Comparison of ENCODE assay signal across 16 mouse cellular contexts in the genomic region with DNA sequence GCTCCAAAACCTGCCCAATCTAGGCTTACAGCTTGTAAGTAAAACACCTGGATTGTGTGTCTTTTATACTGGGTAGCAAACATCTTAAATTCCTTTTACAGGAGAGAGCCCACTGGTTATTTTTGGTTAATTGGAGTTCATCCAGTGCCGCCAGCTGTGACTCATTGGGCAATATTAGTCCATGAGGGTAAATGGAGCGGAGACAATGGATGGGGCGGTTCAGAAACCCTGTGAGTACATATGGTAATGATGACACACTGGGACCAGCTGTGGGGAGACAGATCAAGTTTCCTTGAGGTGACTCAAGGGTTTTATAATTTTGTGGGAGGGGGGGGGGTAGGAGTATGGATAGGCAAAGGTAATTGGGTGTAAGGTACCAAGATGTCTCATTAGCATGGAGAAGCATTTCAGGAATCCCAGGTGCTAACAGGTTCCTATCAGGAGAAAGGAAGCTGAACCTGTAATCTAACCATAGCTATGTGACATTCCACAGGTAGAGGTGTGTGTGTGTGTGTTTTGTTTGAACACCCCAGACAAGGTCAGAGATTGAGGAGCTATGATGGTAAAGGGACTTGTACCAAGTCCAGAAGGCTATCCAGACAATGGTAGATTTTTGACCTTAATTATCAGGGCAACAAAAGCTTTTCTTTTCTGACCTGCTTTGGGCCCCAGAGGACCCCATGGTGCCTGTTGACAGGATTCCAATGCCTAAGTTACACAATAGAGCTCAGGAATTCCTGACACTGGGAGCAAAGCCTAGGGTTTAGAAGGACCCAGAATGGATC. TPM values are rescaled to one million over a fixed set of nuclear protein-coding genes. Genes with fewer than 3 reads are reported as not detected.
DNase-seq lines count a peak whose midpoint lies in the region; ATAC-seq lines count a peak whose summit lies in the region.
"Had no signal": no experiment of that assay in that cellular context is flagged by ENCODE, and none has a peak within 500 bp of the region (broad histone marks: within the 10 kb centered on the region; RNA-seq: fewer than 3 reads in every experiment).

No protein-coding gene starts in this region.

- WGBS in embryonic facial prominence, embryonic 11.5 days: 38% methylated on average over 3 of the region's 3 CpGs
- 46% methylated on average over 3 of the region's 3 CpGs for WGBS in embryonic facial prominence, embryonic 10.5 days
- WGBS in neural tube, embryonic 12.5 days: 14% methylated on average over 3 of the region's 3 CpGs
- WGBS in hindbrain, embryonic 13.5 days: 31% methylated on average over 3 of the region's 3 CpGs
- WGBS in liver, embryonic 12.5 days (ENCODE audit: insufficient replicate concordance): 67% methylated on average over 3 of the region's 3 CpGs

- peak; percentile 19 for DNase-seq in embryonic facial prominence, embryonic 11.5 days (ENCODE audit: low spot score)
- no peak for DNase-seq in embryonic facial prominence, embryonic 10.5 days (ENCODE audit: low spot score)
- no peak for DNase-seq in neural tube, embryonic 10.5 days (ENCODE audit: extremely low spot score, low spot score)
- DNase-seq in layer of hippocampus, postnatal 25 days (ENCODE audit: extremely low spot score in 1 of 2, low spot score in 1 of 2): no peak
- DNase-seq: cerebellum, adult 11-12 months; gastrocnemius, postnatal 10 days; layer of hippocampus, adult 9-11 months had no signal

- no peak; the same call in 1 of the 2 replicates for ATAC-seq in embryonic facial prominence, embryonic 11.5 days (replicated peaks; ENCODE audit: insufficient number of reproducible peaks, low FRiP score, low TSS enrichment, low read depth)
- ATAC-seq in neural tube, embryonic 12.5 days (ENCODE audit: low FRiP score, low read depth): peak; percentile 51; the same call in 1 of the 2 replicates
- peak; percentile 66 for ATAC-seq in hindbrain, embryonic 13.5 days (ENCODE audit: low FRiP score)
- no peak for ATAC-seq in inflammation-experienced regulatory T-cells, adult 6 months
- ATAC-seq in liver, embryonic 12.5 days: no peak
- ATAC-seq: forebrain, embryonic 13.5 days had no signal

- peaks cover 1% of the 10 kb centered on the region; the same call in 1 of the 2 replicates for H3K27me3 ChIP-seq in embryonic facial prominence, embryonic 11.5 days (ENCODE audit: control insufficient read depth, insufficient read depth, low read length)
- peaks cover 17% of the 10 kb centered on the region for H3K27me3 ChIP-seq in embryonic facial prominence, embryonic 10.5 days (replicated peaks; ENCODE audit: low read depth, poor library complexity, severe bottlenecking)
- H3K27me3 ChIP-seq in neural tube, embryonic 12.5 days (replicated peaks): no peaks in the 10 kb centered on the region; the same call in 1 of the 2 replicates
- H3K27me3 ChIP-seq in hindbrain, embryonic 13.5 days: peaks cover 8% of the 10 kb centered on the region
- H3K27me3 ChIP-seq in liver, embryonic 12.5 days (replicated peaks): peaks cover 24% of the 10 kb centered on the region
- H3K27me3 ChIP-seq: forebrain, embryonic 13.5 days had no signal

- no peaks in the 10 kb centered on the region for H3K9me3 ChIP-seq in embryonic facial prominence, embryonic 11.5 days (replicated peaks; ENCODE audit: control insufficient read depth, low read length)
- no peaks in the 10 kb centered on the region for H3K9me3 ChIP-seq in embryonic facial prominence, embryonic 10.5 days
- no peaks in the 10 kb centered on the region for H3K9me3 ChIP-seq in neural tube, embryonic 12.5 days
- no peaks in the 10 kb centered on the region for H3K9me3 ChIP-seq in hindbrain, embryonic 13.5 days
- H3K9me3 ChIP-seq in liver, embryonic 12.5 days (replicated peaks): no peaks in the 10 kb centered on the region
- H3K9me3 ChIP-seq: forebrain, embryonic 13.5 days; hindbrain, embryonic 15.5 days; kidney, embryonic 15.5 days; megakaryocyte, embryonic 14.5 days had no signal

- H3K4me1 ChIP-seq in embryonic facial prominence, embryonic 11.5 days (ENCODE audit: control insufficient read depth, insufficient read depth, low read length): no peaks in the 10 kb centered on the region
- H3K4me1 ChIP-seq in embryonic facial prominence, embryonic 10.5 days: peaks cover 10% of the 10 kb centered on the region; the same call in 1 of the 2 replicates
- H3K4me1 ChIP-seq in neural tube, embryonic 12.5 days: no peaks in the 10 kb centered on the region
- H3K4me1 ChIP-seq in hindbrain, embryonic 13.5 days (replicated peaks): no peaks in the 10 kb centered on the region; the same call in 1 of the 2 replicates
- H3K4me1 ChIP-seq in liver, embryonic 12.5 days: peaks cover 6% of the 10 kb centered on the region; the same call in 1 of the 2 replicates

- no peaks in the 10 kb centered on the region for H3K36me3 ChIP-seq in embryonic facial prominence, embryonic 11.5 days (replicated peaks; ENCODE audit: control insufficient read depth, insufficient read depth, low read depth, low read length)
- H3K36me3 ChIP-seq in embryonic facial prominence, embryonic 10.5 days (replicated peaks): no peaks in the 10 kb centered on the region
- H3K36me3 ChIP-seq in neural tube, embryonic 12.5 days: no peaks in the 10 kb centered on the region
- no peaks in the 10 kb centered on the region for H3K36me3 ChIP-seq in hindbrain, embryonic 13.5 days
- H3K36me3 ChIP-seq in liver, embryonic 12.5 days: no peaks in the 10 kb centered on the region
- H3K36me3 ChIP-seq: hindbrain, embryonic 15.5 days; kidney, embryonic 15.5 days had no signal

- no peak overlapping the region for H3K9ac ChIP-seq in embryonic facial prominence, embryonic 11.5 days (replicated peaks; ENCODE audit: low read length)
- no peak overlapping the region for H3K9ac ChIP-seq in neural tube, embryonic 12.5 days
- no peak overlapping the region for H3K9ac ChIP-seq in hindbrain, embryonic 13.5 days
- H3K9ac ChIP-seq in liver, embryonic 12.5 days: no peak overlapping the region
- H3K9ac ChIP-seq: forebrain, embryonic 13.5 days; hindbrain, embryonic 15.5 days; kidney, embryonic 15.5 days had no signal

- no peak overlapping the region for H3K4me2 ChIP-seq in embryonic facial prominence, embryonic 11.5 days (ENCODE audit: low read depth, low read length)
- H3K4me2 ChIP-seq in neural tube, embryonic 12.5 days (replicated peaks): no peak overlapping the region
- no peak overlapping the region for H3K4me2 ChIP-seq in hindbrain, embryonic 13.5 days
- no peak overlapping the region for H3K4me2 ChIP-seq in liver, embryonic 12.5 days
- H3K4me2 ChIP-seq: forebrain, embryonic 13.5 days; heart, embryonic 11.5 days; hindbrain, embryonic 15.5 days; kidney, embryonic 15.5 days had no signal

- H3K27ac ChIP-seq in embryonic facial prominence, embryonic 11.5 days (replicated peaks; ENCODE audit: low read depth, low read length): no peak overlapping the region
- no peak overlapping the region for H3K27ac ChIP-seq in embryonic facial prominence, embryonic 10.5 days (replicated peaks)
- H3K27ac ChIP-seq in neural tube, embryonic 12.5 days: no peak overlapping the region
- no peak overlapping the region for H3K27ac ChIP-seq in hindbrain, embryonic 13.5 days
- no peak overlapping the region for H3K27ac ChIP-seq in liver, embryonic 12.5 days
- H3K27ac ChIP-seq: forebrain, embryonic 13.5 days; hindbrain, embryonic 15.5 days; kidney, embryonic 15.5 days had no signal

- H3K4me3 ChIP-seq in embryonic facial prominence, embryonic 11.5 days (ENCODE audit: low read depth, low read length): no peak overlapping the region
- no peak overlapping the region for H3K4me3 ChIP-seq in embryonic facial prominence, embryonic 10.5 days
- no peak overlapping the region for H3K4me3 ChIP-seq in neural tube, embryonic 12.5 days
- H3K4me3 ChIP-seq in hindbrain, embryonic 13.5 days: no peak overlapping the region
- H3K4me3 ChIP-seq in liver, embryonic 12.5 days: no peak overlapping the region
- H3K4me3 ChIP-seq: forebrain, embryonic 13.5 days; hindbrain, embryonic 15.5 days; kidney, embryonic 15.5 days; megakaryocyte, embryonic 14.5 days had no signal

RNA-seq across cellular contexts. Expression of gene Psme4, which starts 21.3 kb away (rescaled TPM):
- polyA plus RNA-seq in embryonic facial prominence, embryonic 11.5 days (2014; fragmentation: Nextera tagmentation; extraction: Ambion mirVana): 33.8 and 35.3 TPM in 2 replicates
- polyA plus RNA-seq in embryonic facial prominence, embryonic 10.5 days (2016; fragmentation: Nextera tagmentation; extraction: Ambion mirVana): 28.5 and 29.5 TPM in 2 replicates
- 30.8 and 31.2 TPM in 2 replicates for polyA plus RNA-seq in neural tube, embryonic 12.5 days (2016; fragmentation: Nextera tagmentation; extraction: Ambion mirVana)
- polyA plus RNA-seq in hindbrain, embryonic 13.5 days (2015; fragmentation: Nextera tagmentation; extraction: Ambion mirVana): 20.8 and 22.1 TPM in 2 replicates
- polyA plus RNA-seq in inflammation-experienced regulatory T-cells, adult 6 months (2017; shearing (Covaris generic)): 10 to 100 TPM; 22.2 to 29.8 (median 27.3) TPM
- total RNA-seq in layer of hippocampus, postnatal 25 days (2021): 10 to 100 TPM; 35.1 to 47.1 TPM
- 16.1 and 16.4 TPM in 2 replicates for polyA plus RNA-seq in liver, embryonic 12.5 days (2016; fragmentation: Nextera tagmentation; extraction: Ambion mirVana)

Comparison
In these comparisons a context has a peak if more than half of its experiments do, and no peak if none do; other contexts are left out.
1. ATAC-seq: peak in neural tube, embryonic 12.5 days (single experiment) and hindbrain, embryonic 13.5 days (single experiment); none in embryonic facial prominence, embryonic 11.5 days (single experiment), inflammation-experienced regulatory T-cells, adult 6 months (single experiment) and liver, embryonic 12.5 days (single experiment).